Mouse (Mus musculus) bone marrow macrophage, adult 2 months (primary cell): ENCODE measurements around the gene Efna3. TPM values are rescaled to one million over a fixed set of nuclear protein-coding genes. Genes with fewer than 3 reads are reported as not detected.
A peak's percentile ranks its signal among the peaks of the same experiment; 100 is the strongest.

ENCODE experiments used
- H3K27ac ChIP-seq: 2 replicates; pipeline ENCODE4 v1.5.1; 2012; ENCODE audit warnings: low read depth, low read length; ENCODE audit not compliant: insufficient read depth
- H3K4me1 ChIP-seq: 2 replicates; pipeline ENCODE4 v1.6.1; 2012; ENCODE audit warnings: low read length; ENCODE audit not compliant: control insufficient read depth, insufficient read depth
- H3K4me3 ChIP-seq: 2 replicates; pipeline ENCODE4 v1.5.1; 2012; ENCODE audit warnings: mild to moderate bottlenecking, low read length, moderate library complexity; ENCODE audit not compliant: insufficient read depth
- CTCF ChIP-seq: IDR thresholded peaks from 2 replicates; pipeline ENCODE4 v1.5.1; 2012; ENCODE audit warnings: low read depth, mild to moderate bottlenecking, low read length, moderate library complexity
- POLR2A ChIP-seq: IDR thresholded peaks from 2 replicates; pipeline ENCODE4 v1.6.1; 2012; ENCODE audit warnings: mild to moderate bottlenecking, low read depth, low read length, borderline replicate concordance
- polyA plus RNA-seq: library from polyadenylated mRNA; stranded (reverse); fragments of >200 nt; gene quantifications from 2 replicates; pipeline ENCODE4 v1.2.4, GENCODE M21; 2012; ENCODE audit not compliant: missing spikeins, insufficient read depth, insufficient read length

The Efna3 gene
- polyA plus RNA-seq, 1 experiment: not detected

DNA sequence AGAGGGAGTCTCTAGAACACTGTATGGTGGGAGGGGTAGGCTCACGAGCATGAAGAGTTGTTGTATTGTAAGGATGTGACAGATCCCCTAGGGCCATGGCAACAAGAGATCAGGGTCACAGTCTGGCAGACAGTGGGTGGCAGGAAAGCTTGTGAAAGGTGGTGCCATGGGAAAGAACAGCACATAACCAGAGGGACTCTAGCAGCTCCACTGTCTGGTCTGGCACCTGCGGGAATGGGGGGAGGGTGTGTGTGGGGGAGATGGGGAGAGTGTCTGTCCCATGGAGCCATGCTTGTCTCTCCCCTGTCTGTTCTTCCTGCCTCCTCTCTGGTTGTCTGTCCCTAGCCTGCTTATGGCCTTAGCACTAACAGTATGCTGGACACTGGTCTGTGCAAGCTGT is 37.2 kb downstream of the Efna3 start:
- H3K27ac ChIP-seq: peak overlapping the region; percentile 79
- no peak for TF ChIP-seq CTCF
- TF ChIP-seq POLR2A: no peak
- peaks cover 29% of the 10 kb centered on the region for H3K4me1 ChIP-seq
- H3K4me3 ChIP-seq: 0 out of 2 replicates have a peak overlapping the region, but pooled peaks have one; percentile 6

- no peak overlapping the region for H3K4me3 ChIP-seq
- H3K27ac ChIP-seq: no peak overlapping the region
- TF ChIP-seq POLR2A: no peak
- no peak for TF ChIP-seq CTCF
- peaks cover 33% of the 10 kb centered on the region for H3K4me1 ChIP-seq
These were observed 38.5 kb downstream of the Efna3 start for GRCm38 (mm10) chr3:89284261-89284660.

- peaks cover 22% of the 10 kb centered on the region for H3K4me1 ChIP-seq
- H3K4me3 ChIP-seq: no peak overlapping the region
- H3K27ac ChIP-seq: no peak overlapping the region
- TF ChIP-seq CTCF: no peak
- no peak for TF ChIP-seq POLR2A
These were observed 40.5 kb downstream of the Efna3 start for GRCm38 (mm10) chr3:89282291-89282643.

GRCm38 (mm10) chr3:89281579-89282290 is 41.0 kb downstream of the Efna3 start:
- Histone ChIP-seq H3K4me1 (peaks cover 22% of the 10 kb centered on the region), H3K4me3 (no peak overlapping the region), H3K27ac (no peak overlapping the region)
- TF ChIP-seq CTCF: peak; percentile 79
- no peak for TF ChIP-seq POLR2A

GRCm38 (mm10) chr3:89280606-89281511 is 41.9 kb downstream of the Efna3 start, which contains the start of gene Efna1:
Gene Efna1 (minus strand): TSS chr3:89281142.
- Histone ChIP-seq H3K4me1 (peaks cover 21% of the 10 kb centered on the region), H3K4me3 (peak within 1 kb of the TSS; percentile 65), H3K27ac (no peak within 1 kb of the TSS)
- TF ChIP-seq POLR2A (no peak), CTCF (no peak)

- peaks cover 15% of the 10 kb centered on the region for H3K4me1 ChIP-seq
- no peak for TF ChIP-seq POLR2A
- no peak for TF ChIP-seq CTCF
- H3K27ac ChIP-seq: no peak overlapping the region
- peak overlapping the region; percentile 65 for H3K4me3 ChIP-seq
These were observed 42.6 kb downstream of the Efna3 start for GRCm38 (mm10) chr3:89280050-89280605.

DNA sequence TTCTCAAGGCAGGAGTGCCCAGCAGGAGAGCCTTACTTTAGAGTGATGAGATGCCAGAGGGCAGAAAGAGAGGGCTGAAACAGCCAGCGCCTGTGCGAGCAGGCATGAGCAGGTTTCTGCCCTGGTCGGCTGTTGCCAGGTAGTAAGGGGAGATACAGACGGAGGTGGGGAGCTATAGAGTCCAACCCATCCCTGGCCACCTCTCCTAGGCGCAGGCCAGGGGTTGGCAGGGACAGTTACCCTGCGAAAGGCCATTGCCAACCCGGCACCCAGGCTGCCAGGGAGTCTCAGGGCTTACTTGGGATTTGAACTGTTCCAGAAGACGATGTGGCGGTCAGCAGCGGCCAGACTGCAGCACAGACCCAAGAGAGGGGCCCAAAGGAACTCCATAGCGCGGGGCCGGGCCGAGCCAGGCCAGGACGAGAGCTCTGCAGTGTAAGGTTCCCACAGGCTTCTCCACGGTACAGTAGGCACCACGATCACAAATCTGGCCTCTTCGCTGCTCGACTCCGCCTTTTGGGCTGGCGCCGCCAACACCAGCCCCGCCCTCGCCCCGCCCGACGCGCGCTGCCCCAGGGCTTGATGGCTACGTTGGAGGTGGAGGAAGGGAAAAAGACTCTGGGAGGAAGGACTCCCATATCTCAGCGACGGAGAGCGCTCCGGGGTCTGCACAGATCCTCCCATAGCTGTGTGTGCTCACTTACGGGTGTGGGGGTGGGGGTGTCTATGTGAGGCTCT is 43.4 kb downstream of the Efna3 start:
- Histone ChIP-seq H3K4me3 (peak overlapping the region; percentile 65), H3K4me1 (peaks cover 9% of the 10 kb centered on the region; the same call in 1 of the 2 replicates), H3K27ac (no peak overlapping the region)
- TF ChIP-seq CTCF (no peak), POLR2A (no peak)

DNA sequence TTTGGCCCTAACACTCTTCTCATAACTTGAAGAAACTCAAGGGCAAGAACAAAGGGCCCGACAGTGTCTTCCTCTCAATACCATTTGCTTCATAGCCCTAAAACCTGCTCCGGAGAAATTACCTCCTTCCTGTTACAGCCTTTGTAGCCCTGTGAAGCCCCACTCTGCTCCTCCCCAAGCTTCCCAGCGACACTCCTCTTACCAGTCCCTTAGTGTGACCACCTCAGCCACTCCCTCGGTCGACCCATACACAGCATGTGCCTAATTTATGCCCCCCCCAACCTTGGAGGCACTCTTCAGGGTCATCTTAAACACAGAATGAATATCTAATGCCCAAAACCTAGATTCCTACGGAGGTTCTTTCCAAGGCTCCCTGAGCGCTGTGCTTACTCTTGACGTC is 44.1 kb downstream of the Efna3 start:
- Histone ChIP-seq H3K27ac (no peak overlapping the region), H3K4me1 (peaks cover 9% of the 10 kb centered on the region; the same call in 1 of the 2 replicates), H3K4me3 (no peak overlapping the region)
- TF ChIP-seq CTCF (no peak), POLR2A (no peak)

GRCm38 (mm10) chr3:89278107-89278506 is 44.7 kb downstream of the Efna3 start:
- Histone ChIP-seq H3K27ac (no peak overlapping the region), H3K4me3 (no peak overlapping the region), H3K4me1 (peaks cover 9% of the 10 kb centered on the region; the same call in 1 of the 2 replicates)
- TF ChIP-seq POLR2A: no peak
- no peak for TF ChIP-seq CTCF
